Mouse (Mus musculus) gastrocnemius, postnatal 25 days (tissue): ENCODE data around the gene Arl8b. TPM values are rescaled to one million over a fixed set of nuclear protein-coding genes. Genes with fewer than 3 reads are reported as not detected.
"Not testable (repeated sequence)": the region's sequence is repeated elsewhere in the genome, so short reads cannot be mapped to it uniquely, and the experiment has no call there.

ENCODE experiments used
- DNase-seq: peaks from one replicate; pipeline ENCODE4 v3.0.0; 2022
- total RNA-seq, 2 experiments: library from RNA; stranded (reverse); gene quantifications; 1 replicate in 1 of 2; 2 replicates in 1 of 2; pipeline ENCODE4 v1.2.3; 2021

The Arl8b gene
- total RNA-seq, 2 experiments from 2014 or later = 89.1 to 93.3 TPM

DNA sequence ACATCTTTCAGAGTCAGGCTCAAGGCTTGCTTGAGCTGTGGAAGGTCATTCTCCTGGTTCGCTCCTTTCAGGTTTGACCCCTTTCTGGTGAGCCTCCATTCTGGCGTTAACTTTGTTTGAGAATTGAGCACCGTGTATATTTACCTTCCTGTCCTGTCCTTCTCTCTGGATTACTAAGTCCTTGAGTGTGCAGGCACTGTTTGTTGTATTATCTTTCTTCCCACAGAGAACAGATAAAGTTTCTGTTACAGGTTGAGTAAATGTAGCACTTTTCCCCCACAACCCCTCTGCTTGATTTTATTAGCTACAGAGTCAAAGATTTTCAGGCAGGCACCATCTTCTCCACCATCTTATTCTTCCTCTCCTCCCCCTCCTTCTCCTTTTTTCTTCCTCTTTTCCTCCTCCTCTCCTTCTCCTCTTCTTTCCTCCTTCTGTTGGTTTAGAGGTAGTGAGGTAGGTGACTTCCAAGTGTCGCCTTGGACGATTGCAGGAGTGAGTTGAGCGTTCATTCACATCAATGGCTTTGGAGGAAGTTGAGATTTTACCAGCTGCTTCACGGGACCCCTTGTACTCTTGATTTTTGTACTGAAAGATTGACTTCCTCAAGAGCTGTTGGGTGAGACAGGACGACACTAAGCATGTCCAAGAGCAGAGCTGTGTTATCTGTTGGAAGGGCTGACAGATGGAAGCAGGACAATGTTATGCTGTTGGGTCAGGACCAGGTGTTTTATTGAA is 51.2 kb downstream of the Arl8b start:
- no peak for DNase-seq

- no peak for DNase-seq
These were observed 53.1 kb downstream of the Arl8b start for GRCm38 (mm10) chr6:108835765-108836691.

- DNase-seq = no peak
These were observed 54.2 kb downstream of the Arl8b start for GRCm38 (mm10) chr6:108837081-108837480.

- DNase-seq = no peak
These were observed 55.1 kb downstream of the Arl8b start for GRCm38 (mm10) chr6:108837958-108838357.

GRCm38 (mm10) chr6:108839432-108839831 is 56.5 kb downstream of the Arl8b start:
- no peak for DNase-seq

DNA sequence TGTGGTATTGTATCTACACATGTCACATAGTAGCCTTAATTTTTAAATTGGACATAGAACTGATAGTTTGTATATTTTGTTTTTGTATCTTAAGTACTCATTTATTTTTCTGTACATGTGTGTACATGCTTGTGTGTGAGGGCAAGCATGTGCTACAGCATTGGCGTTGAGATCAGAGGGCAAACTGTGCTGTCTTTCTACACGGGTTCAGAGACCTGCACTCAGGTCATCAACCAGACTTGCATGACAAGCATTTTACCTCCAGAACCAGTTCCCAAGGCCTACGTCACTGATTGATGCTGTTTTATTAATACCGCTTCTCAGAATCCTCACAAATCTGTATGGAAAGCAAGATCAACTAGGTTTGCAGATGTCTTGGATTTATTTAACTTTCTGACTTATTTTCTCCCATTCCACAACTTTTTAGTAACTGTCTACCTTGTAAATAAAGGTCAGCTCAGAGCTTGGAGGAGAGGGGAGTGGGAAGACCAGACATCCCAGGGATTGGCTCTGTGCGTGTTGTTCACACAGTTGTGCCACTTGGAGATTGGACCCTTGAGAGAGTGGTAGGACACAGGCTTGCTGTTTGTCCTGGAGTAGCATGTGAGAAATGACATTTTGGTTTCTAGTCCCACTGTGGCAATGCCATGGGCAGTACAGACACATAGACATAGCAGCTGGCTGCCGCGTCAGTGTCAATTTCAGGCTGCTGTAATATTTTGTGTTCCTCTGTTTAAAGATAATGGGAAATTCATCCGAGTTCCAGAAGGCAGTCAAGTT is 58.2 kb downstream of the Arl8b start:
- no peak for DNase-seq

DNA sequence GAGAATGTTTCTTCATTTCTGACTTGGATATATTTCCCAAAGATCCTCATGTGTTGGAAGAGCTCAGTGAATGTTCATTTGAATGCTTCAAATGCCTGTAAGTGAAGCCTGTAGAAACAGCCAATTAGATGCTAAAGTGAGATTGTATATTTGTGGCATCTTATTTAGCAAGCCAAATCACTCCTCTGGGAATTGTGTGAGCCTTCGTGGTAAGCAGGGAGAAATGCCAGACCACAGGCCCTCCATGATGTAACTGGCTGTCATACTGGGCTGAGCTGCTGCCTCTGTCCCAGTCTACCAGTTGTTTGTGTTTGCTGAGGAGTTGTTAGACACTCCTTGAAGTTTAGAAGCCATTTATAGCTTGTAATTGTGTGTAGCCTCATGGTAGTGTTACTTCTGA is 60.8 kb downstream of the Arl8b start:
- no peak for DNase-seq

DNA sequence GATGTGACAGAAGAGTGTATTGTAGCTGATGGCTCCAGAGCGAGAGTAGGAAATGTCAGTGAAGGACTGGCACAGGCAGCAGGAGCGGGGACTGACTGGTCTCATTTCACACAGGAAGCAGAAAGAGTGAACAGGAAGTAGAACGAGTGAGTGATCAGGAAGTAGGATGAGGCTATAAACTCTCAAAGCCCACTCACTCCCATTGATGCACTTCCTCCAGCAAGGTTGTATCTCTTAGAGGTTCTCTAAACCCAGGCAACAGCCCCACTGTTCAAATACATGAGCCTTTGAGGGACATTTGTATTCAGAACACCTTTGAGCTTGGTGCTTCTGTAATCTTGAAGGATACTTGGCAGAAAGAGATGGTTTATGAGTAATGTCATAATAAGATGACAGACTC is 61.2 kb downstream of the Arl8b start:
- DNase-seq = no peak

DNA sequence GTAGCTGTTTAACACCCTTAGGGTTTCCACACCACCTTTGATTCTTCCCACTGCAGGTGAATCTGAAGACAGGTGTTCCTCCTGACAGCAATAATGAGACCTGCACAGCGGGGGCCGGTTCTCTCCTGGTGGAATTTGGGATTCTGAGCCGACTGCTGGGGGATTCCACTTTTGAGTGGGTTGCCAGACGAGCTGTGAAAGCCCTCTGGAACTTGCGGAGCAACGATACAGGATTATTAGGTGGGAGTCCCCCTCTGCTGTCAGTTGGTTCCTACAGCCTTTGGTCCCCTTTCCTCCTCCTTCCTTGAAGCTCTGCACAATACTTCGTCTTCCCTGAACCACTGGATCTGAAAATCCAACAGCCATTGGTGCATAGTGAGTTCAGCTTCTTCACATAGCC is 61.9 kb downstream of the Arl8b start:
- no peak for DNase-seq

DNA sequence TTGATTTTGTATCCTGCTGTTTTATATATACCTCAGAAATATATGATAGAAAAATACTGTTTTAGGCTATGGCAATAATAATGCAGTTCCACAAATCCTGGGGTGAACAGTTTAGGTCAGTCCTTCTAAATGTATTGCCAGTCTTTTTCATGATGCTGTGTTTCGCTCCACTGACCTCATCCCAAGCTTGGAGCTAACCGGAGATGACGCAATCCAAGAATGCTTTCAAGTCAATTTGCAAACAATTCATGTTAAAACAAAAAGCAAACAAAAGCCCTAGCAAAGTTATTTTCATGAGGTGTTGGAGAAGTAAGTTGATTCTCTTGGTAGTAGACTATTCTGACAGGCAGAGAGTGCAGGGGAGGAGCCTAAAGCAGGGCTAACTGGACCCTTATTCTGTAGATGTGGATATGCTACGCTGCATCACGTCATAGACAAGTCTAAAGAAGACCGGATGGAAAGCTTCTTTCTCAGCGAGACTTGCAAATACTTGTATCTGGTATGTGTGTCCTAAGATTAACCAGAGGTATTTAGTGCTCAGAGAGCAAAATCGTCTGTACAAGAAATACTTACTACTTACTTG is 69.3 kb downstream of the Arl8b start:
- no peak for DNase-seq

- DNase-seq = no peak
These were observed 70.1 kb downstream of the Arl8b start for GRCm38 (mm10) chr6:108852986-108853385.

- DNase-seq = no peak
These were observed 75.7 kb downstream of the Arl8b start for GRCm38 (mm10) chr6:108858583-108858982.

DNA sequence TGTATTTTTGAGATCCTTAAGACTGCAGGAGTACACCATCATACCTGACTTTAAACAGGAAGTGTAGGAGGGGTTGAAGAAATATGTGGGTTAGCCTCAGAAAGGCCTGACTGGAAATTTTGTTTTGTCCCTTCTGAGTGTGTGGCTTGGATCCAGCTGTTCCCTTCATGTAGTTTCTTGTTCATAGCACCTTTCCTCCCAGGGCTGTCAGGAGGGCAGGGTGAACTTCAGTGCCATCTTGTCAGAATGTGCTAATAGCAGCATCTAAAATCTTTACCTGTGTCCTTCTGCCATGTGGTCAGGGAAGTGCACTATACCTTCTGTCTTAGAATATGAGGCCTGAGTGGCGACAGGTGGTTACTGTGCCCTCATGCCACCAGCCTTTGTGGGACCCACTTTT is 78.3 kb downstream of the Arl8b start:
- DNase-seq = no peak

GRCm38 (mm10) chr6:108862548-108862947 is 79.6 kb downstream of the Arl8b start:
- DNase-seq = no peak

GRCm38 (mm10) chr6:108866317-108866716 is 83.4 kb downstream of the Arl8b start:
- DNase-seq = no peak

GRCm38 (mm10) chr6:108869031-108869430 is 86.1 kb downstream of the Arl8b start:
- DNase-seq = not testable (repeated sequence)

DNA sequence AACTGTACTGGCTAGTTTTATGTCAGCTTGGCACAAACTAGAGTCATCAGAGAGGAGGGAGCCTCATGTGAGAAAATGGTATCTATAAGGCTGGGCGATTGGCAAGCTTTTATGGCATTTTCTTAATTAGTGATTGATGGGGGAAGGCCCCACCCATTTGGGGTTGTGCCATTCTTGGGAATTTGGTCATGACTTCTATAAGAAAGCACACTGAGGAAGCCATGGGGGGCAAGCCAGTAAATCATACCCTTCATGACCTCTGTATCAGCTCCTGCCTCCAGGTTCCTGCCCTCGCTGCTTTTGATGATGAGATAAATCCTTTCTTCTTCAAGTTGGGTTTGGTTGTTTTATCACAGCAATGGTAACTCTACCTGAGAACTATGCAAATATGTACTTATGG is 87.5 kb downstream of the Arl8b start:
- no peak for DNase-seq

DNA sequence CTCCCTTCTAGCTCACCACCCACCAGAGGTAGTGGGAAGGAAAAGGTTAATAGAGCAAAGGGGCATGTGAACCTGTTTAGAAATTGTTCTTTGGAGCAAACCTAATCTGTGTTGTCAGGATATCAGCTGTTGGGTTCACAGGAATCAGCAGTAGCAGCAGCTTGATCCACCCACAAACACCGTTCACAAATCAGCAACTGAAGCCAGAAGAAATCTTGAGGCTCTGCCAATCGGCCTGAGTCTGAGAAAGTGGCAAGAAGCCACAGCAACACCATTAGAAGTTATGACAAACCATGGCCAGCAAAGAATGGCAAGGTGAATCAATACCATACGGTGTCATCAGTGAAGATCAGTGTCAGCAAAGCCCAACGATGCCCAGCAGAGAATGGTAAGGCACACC is 88.4 kb downstream of the Arl8b start:
- no peak for DNase-seq
